Mouse (Mus musculus): ENCODE measurements around the gene Snx18. TPM values are rescaled to one million over a fixed set of nuclear protein-coding genes. Genes with fewer than 3 reads are reported as not detected.

The Snx18 gene
- polyA plus RNA-seq, 1 experiment from 2014 or later, result 35.3 TPM

GRCm38 (mm10) chr13:113587200-113587936 lies 31.0 kb downstream of the Snx18 start:
- in situ Hi-C loops (cut with MboI; ENCODE audit: low pct_unique_long_range_greater_than_20kb), result no loop called here
- no peak for ATAC-seq
- no peak for TF ChIP-seq CTCF (IDR thresholded peaks at IDR 0.05)
- no peaks in the 10 kb centered on the region for H3K27me3 ChIP-seq
- DNase-seq (ENCODE audit: low read depth, low spot score), result no peak
- POLR2A ChIA-PET, result interaction anchor here (0.5 kb wide), 1 partner anchor 99 kb away, joined by 3 read pairs; no protein-coding TSS in a partner anchor
- CTCF ChIA-PET, result interaction anchor here (1.0 kb wide), 1 partner anchor 25 kb away, joined by 3 read pairs; no protein-coding TSS in a partner anchor

- ATAC-seq (no peak), DNase-seq (ENCODE audit: low read depth, low spot score) (no peak)
- ChIA-PET CTCF (interaction anchor here (1.1 to 1.4 kb wide), 3 partner anchors 9 to 30 kb away, joined by 3 to 5 read pairs (median 3); no protein-coding TSS in a partner anchor), POLR2A (interaction anchor here (0.6 to 0.7 kb wide), 2 partner anchors 14 to 32 kb away, joined by 3 read pairs; no protein-coding TSS in a partner anchor)
- H3K27me3 ChIP-seq, result no peaks in the 10 kb centered on the region
- in situ Hi-C loops (cut with MboI; ENCODE audit: low pct_unique_long_range_greater_than_20kb), result no loop called here
- TF ChIP-seq CTCF (IDR thresholded peaks at IDR 0.05), result no peak
Observed at GRCm38 (mm10) chr13:113585606-113586005, 32.8 kb downstream of the Snx18 start.

GRCm38 (mm10) chr13:113584431-113584830 lies 33.9 kb downstream of the Snx18 start:
- in situ Hi-C loops (cut with MboI; ENCODE audit: low pct_unique_long_range_greater_than_20kb), result no loop called here
- ChIA-PET CTCF (interaction anchor here (0.9 to 1.4 kb wide), 3 partner anchors 11 to 33 kb away, joined by 3 to 5 read pairs (median 4); no protein-coding TSS in a partner anchor), POLR2A (no interaction called here)

GRCm38 (mm10) chr13:113583563-113583962 lies 34.8 kb downstream of the Snx18 start:
- TF ChIP-seq CTCF (IDR thresholded peaks at IDR 0.05), result no peak

More at GRCm38 (mm10) chr13:113584431-113584830, 33.9 kb downstream of the Snx18 start:
- no peak for DNase-seq (ENCODE audit: low read depth, low spot score)
- no peaks in the 10 kb centered on the region for H3K27me3 ChIP-seq
- no peak for ATAC-seq
- TF ChIP-seq CTCF (IDR thresholded peaks at IDR 0.05), result no peak

GRCm38 (mm10) chr13:113582024-113582423 lies 36.3 kb downstream of the Snx18 start:
- ATAC-seq (no peak), DNase-seq (ENCODE audit: low read depth, low spot score) (no peak)
- CTCF ChIA-PET, result interaction anchor here (1.0 kb wide), 1 partner anchor 45 kb away, joined by 3 read pairs; no protein-coding TSS in a partner anchor
- in situ Hi-C loops (cut with MboI; ENCODE audit: low pct_unique_long_range_greater_than_20kb), result no loop called here
- POLR2A ChIA-PET, result no interaction called here
- no peak for TF ChIP-seq CTCF (IDR thresholded peaks at IDR 0.05)
- no peaks in the 10 kb centered on the region for H3K27me3 ChIP-seq

More at GRCm38 (mm10) chr13:113583563-113583962, 34.8 kb downstream of the Snx18 start:
- POLR2A ChIA-PET, result interaction anchor here (0.6 to 1.0 kb wide), 3 partner anchors 14 to 313 kb away, joined by 3 read pairs; no protein-coding TSS in a partner anchor
- no peaks in the 10 kb centered on the region for H3K27me3 ChIP-seq
- DNase-seq (ENCODE audit: low read depth, low spot score), result no peak
- CTCF ChIA-PET, result interaction anchor here (1.2 to 1.4 kb wide), 4 partner anchors 12 to 110 kb away, joined by 3 to 4 read pairs (median 4); no protein-coding TSS in a partner anchor
- in situ Hi-C loops (cut with MboI; ENCODE audit: low pct_unique_long_range_greater_than_20kb), result no loop called here
- no peak for ATAC-seq

GRCm38 (mm10) chr13:113581436-113581835 lies 36.9 kb downstream of the Snx18 start:
- in situ Hi-C loops (cut with MboI; ENCODE audit: low pct_unique_long_range_greater_than_20kb), result no loop called here
- no peak for DNase-seq (ENCODE audit: low read depth, low spot score)
- ATAC-seq, result no peak
- ChIA-PET POLR2A (no interaction called here), CTCF (interaction anchor here (0.8 to 1.0 kb wide), 2 partner anchors 21 to 44 kb away, joined by 3 read pairs; no protein-coding TSS in a partner anchor)
- TF ChIP-seq CTCF (IDR thresholded peaks at IDR 0.05), result no peak
- H3K27me3 ChIP-seq, result no peaks in the 10 kb centered on the region

- in situ Hi-C loops (cut with MboI; ENCODE audit: low pct_unique_long_range_greater_than_20kb), result no loop called here
- CTCF ChIA-PET, result no interaction called here
- ATAC-seq (no peak), DNase-seq (ENCODE audit: low read depth, low spot score) (peak; percentile 47)
- POLR2A ChIA-PET, result no interaction called here
- no peaks in the 10 kb centered on the region for H3K27me3 ChIP-seq
- no peak for TF ChIP-seq CTCF (IDR thresholded peaks at IDR 0.05)
Observed at GRCm38 (mm10) chr13:113580400-113580790, 38.0 kb downstream of the Snx18 start.

GRCm38 (mm10) chr13:113579788-113580399 lies 38.5 kb downstream of the Snx18 start:
- CTCF ChIA-PET, result no interaction called here
- DNase-seq (ENCODE audit: low read depth, low spot score) (no peak), ATAC-seq (no peak)
- H3K27me3 ChIP-seq, result no peaks in the 10 kb centered on the region
- in situ Hi-C loops (cut with MboI; ENCODE audit: low pct_unique_long_range_greater_than_20kb), result no loop called here
- POLR2A ChIA-PET, result no interaction called here
- TF ChIP-seq CTCF (IDR thresholded peaks at IDR 0.05), result no peak

GRCm38 (mm10) chr13:113574232-113574631 lies 44.1 kb downstream of the Snx18 start:
- in situ Hi-C loops (cut with MboI; ENCODE audit: low pct_unique_long_range_greater_than_20kb), result no loop called here
- no peak for TF ChIP-seq CTCF (IDR thresholded peaks at IDR 0.05)
- H3K27me3 ChIP-seq, result no peaks in the 10 kb centered on the region
- ChIA-PET CTCF (no interaction called here), POLR2A (no interaction called here)
- DNase-seq (ENCODE audit: low read depth, low spot score) (no peak), ATAC-seq (no peak)

- TF ChIP-seq CTCF (IDR thresholded peaks at IDR 0.05), result no peak
- ChIA-PET POLR2A (no interaction called here), CTCF (no interaction called here)
- H3K27me3 ChIP-seq, result no peaks in the 10 kb centered on the region
- in situ Hi-C loops (cut with MboI; ENCODE audit: low pct_unique_long_range_greater_than_20kb), result no loop called here
- no peak for DNase-seq (ENCODE audit: low read depth, low spot score)
- ATAC-seq, result no peak
Observed at GRCm38 (mm10) chr13:113573377-113573776, 45.0 kb downstream of the Snx18 start.

Data from Patski (cell line).